Mouse (Mus musculus): ENCODE measurements around the gene Coro7.

Coro7 gene

GRCm38 (mm10) chr16:4613736-4614135 lies 65.8 kb downstream of the Coro7 start:
- no peak for DNase-seq

DNA sequence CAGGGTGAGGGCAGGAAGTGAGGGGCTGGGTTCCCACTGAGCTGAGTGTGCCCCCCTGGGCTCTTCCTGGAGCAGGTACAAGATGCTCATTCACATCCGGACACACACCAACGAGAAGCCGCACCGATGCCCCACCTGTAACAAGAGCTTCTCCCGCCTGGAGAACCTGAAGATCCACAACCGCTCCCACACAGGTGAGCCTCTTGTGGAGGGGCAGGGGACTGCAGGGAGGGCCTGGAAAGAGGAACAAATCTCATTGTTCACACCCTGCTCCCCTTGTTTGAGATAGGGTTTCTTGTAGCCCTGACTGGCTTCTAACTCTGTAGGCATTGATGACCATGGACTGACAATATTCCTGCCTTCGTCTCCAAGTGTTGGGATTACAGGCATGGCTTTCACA lies 67.9 kb downstream of the Coro7 start:
- no peak for DNase-seq

GRCm38 (mm10) chr16:4611193-4611592 lies 68.4 kb downstream of the Coro7 start:
- no peak for DNase-seq

- no peak for DNase-seq
Measured at GRCm38 (mm10) chr16:4608532-4609059, 71.0 kb downstream of the Coro7 start.

- DNase-seq = peak; percentile 92 to 93
Measured at GRCm38 (mm10) chr16:4607818-4608531, 71.6 kb downstream of the Coro7 start.

DNA sequence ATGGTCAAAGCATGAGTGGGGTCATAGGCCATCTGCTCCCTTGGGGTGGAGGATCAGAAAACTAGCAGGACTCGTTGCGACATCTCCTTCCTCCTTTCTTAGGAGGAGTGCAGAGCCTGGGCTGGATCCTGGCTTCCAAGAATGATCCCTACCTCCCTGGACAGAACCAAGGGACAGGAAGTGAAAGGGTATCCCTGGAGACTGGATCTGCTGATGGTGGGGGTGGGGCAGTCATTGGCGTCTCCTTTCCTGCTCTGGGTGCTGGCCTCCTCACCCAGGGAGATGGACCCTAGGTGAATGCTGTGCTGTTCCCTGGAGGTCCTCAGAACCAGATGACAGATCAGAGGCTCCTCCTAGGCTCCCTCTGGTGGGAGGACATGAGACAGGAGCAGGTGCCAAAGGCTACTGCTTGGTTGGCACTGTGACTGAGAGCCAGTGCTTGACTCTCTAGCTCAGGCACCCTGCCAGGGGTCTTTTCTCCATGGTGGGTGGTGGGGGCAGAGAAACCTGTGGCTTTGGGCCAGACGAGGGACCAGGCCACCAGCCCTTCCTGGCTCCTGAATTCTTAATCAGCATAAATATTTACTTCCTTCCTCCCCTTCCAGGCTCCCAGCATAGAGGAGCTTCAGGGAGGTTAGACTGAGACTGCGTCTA lies 73.0 kb downstream of the Coro7 start:
- DNase-seq = peak; percentile 83 to 85

DNA sequence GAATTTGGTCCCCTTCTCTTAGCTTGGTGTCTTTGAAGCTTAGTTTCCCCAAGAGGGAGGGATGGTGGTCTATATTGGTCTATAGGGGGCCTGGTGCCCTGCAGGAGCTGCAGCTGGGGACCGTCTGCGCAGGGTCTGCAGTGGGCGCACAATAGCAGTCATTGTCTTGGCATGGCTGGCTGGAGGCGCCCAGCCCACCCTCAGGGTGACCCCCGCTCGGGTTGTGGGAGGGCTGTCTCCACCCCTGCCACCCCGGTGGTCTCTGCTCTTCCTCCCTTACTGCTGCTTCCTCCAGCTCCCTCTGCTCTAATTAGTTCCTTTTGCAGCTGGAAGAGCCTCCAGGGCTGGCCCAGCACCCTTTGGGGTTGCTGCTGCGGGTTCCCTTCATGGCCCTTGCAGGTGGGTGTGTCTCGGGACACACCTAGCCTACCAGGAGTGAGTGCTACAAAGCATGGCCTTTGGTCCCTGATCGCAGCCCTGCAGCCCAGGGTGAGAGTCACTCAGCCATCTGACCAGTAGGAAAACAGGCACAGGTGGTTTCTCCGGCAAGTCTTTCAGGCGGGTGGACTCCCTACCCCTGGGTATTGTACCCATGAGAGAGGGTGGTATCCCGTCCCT lies 74.0 kb downstream of the Coro7 start:
- no peak for DNase-seq

GRCm38 (mm10) chr16:4604293-4604837 lies 75.2 kb downstream of the Coro7 start:
- no peak for DNase-seq

GRCm38 (mm10) chr16:4603453-4603837 lies 76.1 kb downstream of the Coro7 start:
- no peak for DNase-seq

DNA sequence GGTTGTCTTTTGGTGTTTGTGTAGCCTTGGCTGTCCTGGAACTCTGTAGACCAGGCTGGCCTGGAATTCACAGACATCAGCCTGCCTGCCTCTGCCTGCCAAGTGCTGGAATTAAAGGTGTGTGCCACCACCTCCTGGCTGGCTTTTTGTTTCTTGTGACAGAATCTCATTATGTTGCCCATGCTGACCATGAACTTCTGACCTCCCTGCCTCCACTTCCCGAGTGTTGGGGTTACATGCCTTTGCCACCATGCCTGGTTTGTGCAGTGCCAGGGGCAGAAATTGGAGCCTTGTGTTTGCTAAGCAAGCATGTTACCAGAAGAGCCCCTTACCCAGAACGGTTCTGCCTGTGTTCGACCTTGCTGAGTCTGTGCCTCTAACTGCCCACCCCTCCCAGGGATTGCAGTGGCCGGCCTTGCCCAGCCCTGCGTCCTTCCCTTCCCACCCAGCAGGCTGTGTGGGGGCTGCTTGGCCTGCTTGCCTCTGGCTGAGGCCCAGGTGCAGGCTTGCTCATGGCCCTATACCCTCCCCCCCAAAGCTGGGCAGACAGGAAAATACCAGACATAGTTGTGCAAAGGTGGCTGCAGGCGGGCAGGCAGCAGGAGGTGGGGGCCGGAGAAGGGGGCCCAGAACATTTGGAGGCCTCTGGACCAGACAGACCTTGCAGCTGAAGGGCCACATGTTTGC lies 76.7 kb downstream of the Coro7 start:
- peak; percentile 42 to 47 for DNase-seq

- DNase-seq = peak; percentile 46 to 54
Measured at GRCm38 (mm10) chr16:4602189-4602588, 77.4 kb downstream of the Coro7 start.

DNA sequence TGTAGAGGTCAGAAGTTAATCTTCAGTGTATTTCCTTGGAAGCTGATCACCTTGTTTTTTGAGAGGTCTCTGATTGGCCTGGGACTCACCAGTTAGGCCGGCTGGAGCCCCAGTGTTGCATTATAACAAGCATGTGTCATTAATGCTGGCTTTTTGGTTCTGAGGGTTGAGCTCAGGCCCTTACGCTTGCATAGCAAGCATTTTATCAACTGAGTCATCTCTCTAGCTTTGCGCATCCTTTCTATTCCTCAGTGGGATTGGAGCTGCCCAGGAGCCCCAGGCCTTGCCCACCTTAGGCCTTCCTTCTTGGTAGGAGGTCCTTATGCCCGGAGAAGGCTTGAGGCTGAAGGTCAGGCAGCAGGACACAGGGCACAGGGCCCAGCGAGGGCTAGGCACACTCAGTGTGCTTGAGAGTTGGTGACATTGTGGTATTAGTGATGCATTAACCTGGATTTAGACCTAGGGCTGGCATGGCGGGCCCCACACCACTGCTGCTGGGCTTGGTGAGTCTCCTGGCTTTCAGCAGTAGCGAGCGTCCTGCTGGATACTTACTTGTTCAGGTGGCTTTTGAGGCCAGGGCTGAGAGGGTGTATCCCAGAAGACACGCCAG lies 78.8 kb downstream of the Coro7 start:
- no peak for DNase-seq

GRCm38 (mm10) chr16:4599616-4600015 lies 80.0 kb downstream of the Coro7 start:
- peak in 1 of 2 experiments; percentile 20 for DNase-seq

GRCm38 (mm10) chr16:4598891-4599543 lies 80.6 kb downstream of the Coro7 start:
- DNase-seq = peak; percentile 75 to 79

- peak in 1 of 2 experiments; percentile 8 for DNase-seq
Measured at GRCm38 (mm10) chr16:4598041-4598440, 81.5 kb downstream of the Coro7 start.

DNA sequence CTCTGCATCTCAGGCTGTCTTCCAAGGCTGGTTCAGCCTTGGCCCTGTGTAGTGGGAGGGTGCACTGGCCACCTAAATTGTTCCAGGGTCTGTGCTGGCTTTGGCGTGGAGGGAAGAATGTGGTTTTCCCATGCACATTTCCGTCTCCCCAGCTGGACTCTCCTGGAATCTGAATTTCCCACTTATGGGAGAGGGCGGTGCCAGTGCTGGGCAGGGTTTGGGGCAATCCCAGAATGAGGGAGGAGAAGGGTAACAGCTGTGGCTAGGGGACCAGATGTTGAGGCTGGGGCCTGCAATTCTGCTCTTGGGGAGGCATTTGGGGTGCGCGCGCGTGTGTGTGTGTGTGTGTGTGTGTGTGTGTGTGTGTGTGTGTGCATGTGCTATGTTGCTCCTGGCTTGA lies 82.3 kb downstream of the Coro7 start:
- no peak for DNase-seq

GRCm38 (mm10) chr16:4596836-4597235 lies 82.7 kb downstream of the Coro7 start:
- DNase-seq = peak in 1 of 2 experiments; percentile 8

GRCm38 (mm10) chr16:4596141-4596728 lies 83.3 kb downstream of the Coro7 start:
- peak; percentile 47 to 55 for DNase-seq

DNA sequence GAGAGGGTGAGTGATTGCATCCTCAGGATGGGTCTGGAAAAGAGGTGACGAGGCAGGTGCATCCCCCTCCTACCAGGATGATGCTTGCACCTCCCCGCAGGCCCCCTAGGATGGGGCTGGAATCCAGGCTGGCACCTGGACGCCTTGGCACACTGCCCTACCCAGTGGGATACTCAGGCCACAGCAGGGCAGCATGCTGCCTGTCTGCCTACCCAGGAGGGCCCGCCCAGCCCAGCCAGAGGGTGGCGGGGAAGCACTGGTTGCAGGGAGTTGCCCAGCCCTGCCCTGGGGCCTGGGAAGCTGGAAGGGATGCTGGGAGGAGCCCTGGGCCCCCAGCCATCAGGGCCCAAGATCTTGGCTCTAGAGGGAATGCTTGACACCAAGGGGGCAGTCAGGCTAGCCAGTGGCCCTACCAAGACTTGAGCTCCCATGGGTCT lies 84.0 kb downstream of the Coro7 start:
- DNase-seq = peak; percentile 68 to 72

DNA sequence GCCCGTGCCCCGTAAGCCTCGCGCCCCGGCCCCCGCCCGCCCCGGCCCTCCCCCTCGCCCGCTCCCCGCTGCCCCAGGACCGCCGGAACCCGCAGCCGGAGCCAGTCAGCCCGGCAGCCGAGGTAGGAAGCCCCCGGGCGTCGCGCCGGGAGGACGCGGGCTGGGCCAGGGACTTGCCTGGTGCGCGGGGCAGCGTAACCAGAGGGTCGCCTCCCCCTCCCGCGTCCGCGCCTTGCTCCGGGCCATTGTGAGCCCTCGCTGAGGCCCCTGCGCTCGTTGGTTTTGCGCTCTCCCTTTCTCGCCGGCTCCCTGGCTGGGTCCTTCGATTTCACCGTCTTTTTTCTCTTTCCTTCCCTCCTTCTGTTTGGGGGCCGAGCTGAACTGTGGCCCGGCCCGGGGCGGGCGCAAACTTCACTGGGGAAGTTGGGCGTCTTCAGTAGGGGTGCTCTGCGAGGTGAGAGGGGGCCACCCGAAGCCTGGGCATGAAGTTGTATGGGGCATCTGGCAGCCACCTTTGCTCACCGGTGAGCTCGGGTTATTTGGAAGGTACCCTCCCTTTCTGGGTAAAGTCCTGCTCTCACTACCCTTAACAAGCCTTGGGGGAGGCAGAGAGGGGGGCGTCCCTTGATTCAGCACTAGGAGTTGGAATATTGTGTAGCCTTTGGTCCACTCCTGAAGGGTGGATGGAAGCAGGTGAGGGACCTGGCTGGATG lies 84.6 kb downstream of the Coro7 start:
- DNase-seq = peak; percentile 72 to 74

All from cerebellum, postnatal 10 days (tissue).